Mouse (Mus musculus): ENCODE results near the gene Prkca. TPM values are rescaled to one million over a fixed set of nuclear protein-coding genes. Genes with fewer than 3 reads are reported as not detected.

Prkca gene
- polyA plus RNA-seq, 1 experiment, result 5.4 TPM

- no peak for TF ChIP-seq POLR2A (IDR thresholded peaks at IDR 0.05; ENCODE audit: low read depth, low read length)
- H3K27ac ChIP-seq (ENCODE audit: insufficient read depth, low read depth, low read length), result no peak overlapping the region
- 80% methylated on average over 4 of the region's 4 CpGs for WGBS
- H3K27me3 ChIP-seq (replicated peaks; ENCODE audit: control insufficient read depth, insufficient read depth, low read length), result no peaks in the 10 kb centered on the region
- no peaks in the 10 kb centered on the region for H3K36me3 ChIP-seq (ENCODE audit: control insufficient read depth, insufficient read depth, low read length)
- DNase-seq, result no peak
- no peaks in the 10 kb centered on the region for H3K4me1 ChIP-seq (ENCODE audit: control insufficient read depth, insufficient read depth, low read length)
- H3K4me3 ChIP-seq (ENCODE audit: insufficient read depth, low read depth, low read length), result no peak overlapping the region
These were observed 181.6 kb downstream of the Prkca start for GRCm38 (mm10) chr11:108162110-108162509.

GRCm38 (mm10) chr11:108160056-108160455 lies 183.7 kb downstream of the Prkca start:
- Histone ChIP-seq H3K27ac (ENCODE audit: insufficient read depth, low read depth, low read length) (no peak overlapping the region), H3K4me3 (ENCODE audit: insufficient read depth, low read depth, low read length) (no peak overlapping the region), H3K4me1 (ENCODE audit: control insufficient read depth, insufficient read depth, low read length) (no peaks in the 10 kb centered on the region), H3K36me3 (ENCODE audit: control insufficient read depth, insufficient read depth, low read length) (no peaks in the 10 kb centered on the region), H3K27me3 (replicated peaks; ENCODE audit: control insufficient read depth, insufficient read depth, low read length) (no peaks in the 10 kb centered on the region)
- no peak for DNase-seq
- no peak for TF ChIP-seq CTCF (conservative IDR thresholded peaks at IDR 0.05; ENCODE audit: insufficient read depth, insufficient read length, low read depth, low read length)
- no peak for TF ChIP-seq POLR2A (IDR thresholded peaks at IDR 0.05; ENCODE audit: low read depth, low read length)
- WGBS, result 69% methylated on average over 7 of the region's 7 CpGs

- Histone ChIP-seq H3K27ac (ENCODE audit: insufficient read depth, low read depth, low read length) (no peak overlapping the region), H3K4me3 (ENCODE audit: insufficient read depth, low read depth, low read length) (no peak overlapping the region), H3K4me1 (ENCODE audit: control insufficient read depth, insufficient read depth, low read length) (no peaks in the 10 kb centered on the region), H3K36me3 (ENCODE audit: control insufficient read depth, insufficient read depth, low read length) (no peaks in the 10 kb centered on the region), H3K27me3 (replicated peaks; ENCODE audit: control insufficient read depth, insufficient read depth, low read length) (no peaks in the 10 kb centered on the region)
- no peak for DNase-seq
- WGBS, result 92% methylated on average over 3 of the region's 3 CpGs
- TF ChIP-seq POLR2A (IDR thresholded peaks at IDR 0.05; ENCODE audit: low read depth, low read length), result no peak
- TF ChIP-seq CTCF (conservative IDR thresholded peaks at IDR 0.05; ENCODE audit: insufficient read depth, insufficient read length, low read depth, low read length), result no peak
These were observed 185.7 kb downstream of the Prkca start for GRCm38 (mm10) chr11:108158046-108158445.

GRCm38 (mm10) chr11:108157074-108157473 lies 186.7 kb downstream of the Prkca start:
- 79% methylated on average over 5 of the region's 5 CpGs for WGBS
- DNase-seq, result no peak
- Histone ChIP-seq H3K4me1 (ENCODE audit: control insufficient read depth, insufficient read depth, low read length) (no peaks in the 10 kb centered on the region), H3K27me3 (replicated peaks; ENCODE audit: control insufficient read depth, insufficient read depth, low read length) (no peaks in the 10 kb centered on the region), H3K36me3 (ENCODE audit: control insufficient read depth, insufficient read depth, low read length) (no peaks in the 10 kb centered on the region), H3K4me3 (ENCODE audit: insufficient read depth, low read depth, low read length) (no peak overlapping the region), H3K27ac (ENCODE audit: insufficient read depth, low read depth, low read length) (no peak overlapping the region)
- TF ChIP-seq CTCF (conservative IDR thresholded peaks at IDR 0.05; ENCODE audit: insufficient read depth, insufficient read length, low read depth, low read length), result no peak
- TF ChIP-seq POLR2A (IDR thresholded peaks at IDR 0.05; ENCODE audit: low read depth, low read length), result no peak

GRCm38 (mm10) chr11:108156107-108156506 lies 187.6 kb downstream of the Prkca start:
- Histone ChIP-seq H3K27ac (ENCODE audit: insufficient read depth, low read depth, low read length) (no peak overlapping the region), H3K4me3 (ENCODE audit: insufficient read depth, low read depth, low read length) (no peak overlapping the region), H3K27me3 (replicated peaks; ENCODE audit: control insufficient read depth, insufficient read depth, low read length) (no peaks in the 10 kb centered on the region), H3K4me1 (ENCODE audit: control insufficient read depth, insufficient read depth, low read length) (no peaks in the 10 kb centered on the region), H3K36me3 (ENCODE audit: control insufficient read depth, insufficient read depth, low read length) (no peaks in the 10 kb centered on the region)
- no peak for DNase-seq
- WGBS, result 81% methylated on average over 5 of the region's 5 CpGs
- TF ChIP-seq CTCF (conservative IDR thresholded peaks at IDR 0.05; ENCODE audit: insufficient read depth, insufficient read length, low read depth, low read length) (no peak), POLR2A (IDR thresholded peaks at IDR 0.05; ENCODE audit: low read depth, low read length) (no peak)

- 96% methylated on average over 8 of the region's 8 CpGs for WGBS
- DNase-seq, result no peak
- no peak for TF ChIP-seq POLR2A (IDR thresholded peaks at IDR 0.05; ENCODE audit: low read depth, low read length)
- no peak for TF ChIP-seq CTCF (conservative IDR thresholded peaks at IDR 0.05; ENCODE audit: insufficient read depth, insufficient read length, low read depth, low read length)
- no peaks in the 10 kb centered on the region for H3K27me3 ChIP-seq (replicated peaks; ENCODE audit: control insufficient read depth, insufficient read depth, low read length)
- H3K4me3 ChIP-seq (ENCODE audit: insufficient read depth, low read depth, low read length), result no peak overlapping the region
- no peaks in the 10 kb centered on the region for H3K4me1 ChIP-seq (ENCODE audit: control insufficient read depth, insufficient read depth, low read length)
- H3K27ac ChIP-seq (ENCODE audit: insufficient read depth, low read depth, low read length), result no peak overlapping the region
- no peaks in the 10 kb centered on the region for H3K36me3 ChIP-seq (ENCODE audit: control insufficient read depth, insufficient read depth, low read length)
These were observed 188.6 kb downstream of the Prkca start for GRCm38 (mm10) chr11:108155088-108155580.

GRCm38 (mm10) chr11:108153997-108154841 lies 189.5 kb downstream of the Prkca start:
- no peaks in the 10 kb centered on the region for H3K4me1 ChIP-seq (ENCODE audit: control insufficient read depth, insufficient read depth, low read length)
- no peak for DNase-seq
- no peak overlapping the region for H3K4me3 ChIP-seq (ENCODE audit: insufficient read depth, low read depth, low read length)
- H3K36me3 ChIP-seq (ENCODE audit: control insufficient read depth, insufficient read depth, low read length), result no peaks in the 10 kb centered on the region
- TF ChIP-seq CTCF (conservative IDR thresholded peaks at IDR 0.05; ENCODE audit: insufficient read depth, insufficient read length, low read depth, low read length) (no peak), POLR2A (IDR thresholded peaks at IDR 0.05; ENCODE audit: low read depth, low read length) (no peak)
- H3K27ac ChIP-seq (ENCODE audit: insufficient read depth, low read depth, low read length), result no peak overlapping the region
- no peaks in the 10 kb centered on the region for H3K27me3 ChIP-seq (replicated peaks; ENCODE audit: control insufficient read depth, insufficient read depth, low read length)
- WGBS, result 71% methylated on average over 9 of the region's 9 CpGs
